Mouse (Mus musculus): ENCODE results near the gene Slc23a4. TPM values are rescaled to one million over a fixed set of nuclear protein-coding genes. Genes with fewer than 3 reads are reported as not detected.
A peak's percentile ranks its signal among the peaks of the same experiment; 100 is the strongest.

Gene Slc23a4
- polyA plus RNA-seq, 1 experiment from 2014 or later: 0.40 TPM

- 95% methylated on average over 8 of the region's 8 CpGs for WGBS
- ATAC-seq (ENCODE audit: low FRiP score): no peak
- Histone ChIP-seq H3K4me3 (replicated peaks) (no peak overlapping the region), H3K27me3 (no peaks in the 10 kb centered on the region), H3K9me3 (no peaks in the 10 kb centered on the region), H3K9ac (no peak overlapping the region), H3K27ac (no peak overlapping the region), H3K36me3 (replicated peaks) (no peaks in the 10 kb centered on the region), H3K4me2 (no peak overlapping the region), H3K4me1 (no peaks in the 10 kb centered on the region)
Observed at GRCm38 (mm10) chr6:34927594-34927993, 60.6 kb downstream of the Slc23a4 start.

GRCm38 (mm10) chr6:34927156-34927555 is 61.0 kb downstream of the Slc23a4 start:
- no peak for ATAC-seq (ENCODE audit: low FRiP score)

DNA sequence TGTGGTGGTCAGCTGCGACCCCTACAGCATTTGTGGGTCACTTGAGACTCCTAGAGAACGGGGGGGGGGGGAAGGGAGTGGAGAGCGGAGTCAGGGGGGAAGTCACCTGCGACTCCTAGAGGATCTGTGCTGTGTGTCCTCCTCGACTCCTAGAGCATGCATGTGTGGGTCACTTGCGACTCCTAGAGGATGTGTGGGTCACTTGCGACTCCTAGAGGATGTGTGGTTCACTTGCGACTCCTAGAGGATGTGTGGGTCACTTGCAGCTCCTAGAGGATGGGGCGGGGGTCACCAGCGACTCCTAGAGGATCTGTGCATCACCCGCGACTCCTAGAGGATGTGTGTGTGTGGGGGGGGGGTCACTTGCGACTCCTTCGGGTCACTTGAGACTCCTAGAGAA is 66.3 kb downstream of the Slc23a4 start:
- no peak overlapping the region for H3K4me2 ChIP-seq
- H3K4me1 ChIP-seq: no peaks in the 10 kb centered on the region
- H3K36me3 ChIP-seq (replicated peaks): no peaks in the 10 kb centered on the region
- no peaks in the 10 kb centered on the region for H3K27me3 ChIP-seq
- ATAC-seq (ENCODE audit: low FRiP score): no peak
- no peaks in the 10 kb centered on the region for H3K9me3 ChIP-seq
- H3K27ac ChIP-seq: no peak overlapping the region
- 56% methylated on average over 14 of the region's 14 CpGs for WGBS
- no peak overlapping the region for H3K4me3 ChIP-seq (replicated peaks)
- no peak overlapping the region for H3K9ac ChIP-seq

More at GRCm38 (mm10) chr6:34927156-34927555, 61.0 kb downstream of the Slc23a4 start:
- H3K9me3 ChIP-seq: no peaks in the 10 kb centered on the region
- H3K36me3 ChIP-seq (replicated peaks): no peaks in the 10 kb centered on the region
- 37% methylated on average over 4 of the region's 4 CpGs for WGBS
- no peak overlapping the region for H3K4me2 ChIP-seq
- H3K4me3 ChIP-seq (replicated peaks): no peak overlapping the region
- no peak overlapping the region for H3K27ac ChIP-seq
- no peak overlapping the region for H3K9ac ChIP-seq
- H3K4me1 ChIP-seq: no peaks in the 10 kb centered on the region
- H3K27me3 ChIP-seq: no peaks in the 10 kb centered on the region

GRCm38 (mm10) chr6:34920631-34921030 is 67.6 kb downstream of the Slc23a4 start:
- ATAC-seq (ENCODE audit: low FRiP score): no peak
- WGBS: 97% methylated on average over 12 of the region's 12 CpGs
- Histone ChIP-seq H3K4me1 (no peaks in the 10 kb centered on the region), H3K4me2 (no peak overlapping the region), H3K27me3 (no peaks in the 10 kb centered on the region), H3K36me3 (replicated peaks) (no peaks in the 10 kb centered on the region), H3K4me3 (replicated peaks) (no peak overlapping the region), H3K27ac (no peak overlapping the region), H3K9ac (no peak overlapping the region), H3K9me3 (no peaks in the 10 kb centered on the region)

- WGBS: 50% methylated on average over 10 of the region's 10 CpGs
- Histone ChIP-seq H3K9ac (no peak within 1 kb of the TSS), H3K27ac (no peak within 1 kb of the TSS), H3K4me1 (no peaks in the 10 kb centered on the region), H3K4me3 (replicated peaks) (no peak within 1 kb of the TSS), H3K9me3 (no peaks in the 10 kb centered on the region), H3K4me2 (no peak within 1 kb of the TSS), H3K27me3 (no peaks in the 10 kb centered on the region), H3K36me3 (replicated peaks) (no peaks in the 10 kb centered on the region)
- no peak for ATAC-seq (ENCODE audit: low FRiP score)
Observed at GRCm38 (mm10) chr6:34919956-34920355, 68.2 kb downstream of the Slc23a4 start, which contains the start of gene Stra8. Stra8 (plus strand) TSS chr6:34920163.

- H3K4me1 ChIP-seq: no peaks in the 10 kb centered on the region
- H3K4me3 ChIP-seq (replicated peaks): no peak overlapping the region
- no peak overlapping the region for H3K4me2 ChIP-seq
- no peak overlapping the region for H3K27ac ChIP-seq
- no peaks in the 10 kb centered on the region for H3K27me3 ChIP-seq
- no peaks in the 10 kb centered on the region for H3K36me3 ChIP-seq (replicated peaks)
- no peak for ATAC-seq (ENCODE audit: low FRiP score)
- H3K9me3 ChIP-seq: no peaks in the 10 kb centered on the region
- H3K9ac ChIP-seq: no peak overlapping the region
- 86% methylated on average over 7 of the region's 7 CpGs for WGBS
Observed at GRCm38 (mm10) chr6:34919146-34919545, 69.1 kb downstream of the Slc23a4 start.

GRCm38 (mm10) chr6:34914462-34914861 is 73.7 kb downstream of the Slc23a4 start:
- 88% methylated on average over 3 of the region's 3 CpGs for WGBS

DNA sequence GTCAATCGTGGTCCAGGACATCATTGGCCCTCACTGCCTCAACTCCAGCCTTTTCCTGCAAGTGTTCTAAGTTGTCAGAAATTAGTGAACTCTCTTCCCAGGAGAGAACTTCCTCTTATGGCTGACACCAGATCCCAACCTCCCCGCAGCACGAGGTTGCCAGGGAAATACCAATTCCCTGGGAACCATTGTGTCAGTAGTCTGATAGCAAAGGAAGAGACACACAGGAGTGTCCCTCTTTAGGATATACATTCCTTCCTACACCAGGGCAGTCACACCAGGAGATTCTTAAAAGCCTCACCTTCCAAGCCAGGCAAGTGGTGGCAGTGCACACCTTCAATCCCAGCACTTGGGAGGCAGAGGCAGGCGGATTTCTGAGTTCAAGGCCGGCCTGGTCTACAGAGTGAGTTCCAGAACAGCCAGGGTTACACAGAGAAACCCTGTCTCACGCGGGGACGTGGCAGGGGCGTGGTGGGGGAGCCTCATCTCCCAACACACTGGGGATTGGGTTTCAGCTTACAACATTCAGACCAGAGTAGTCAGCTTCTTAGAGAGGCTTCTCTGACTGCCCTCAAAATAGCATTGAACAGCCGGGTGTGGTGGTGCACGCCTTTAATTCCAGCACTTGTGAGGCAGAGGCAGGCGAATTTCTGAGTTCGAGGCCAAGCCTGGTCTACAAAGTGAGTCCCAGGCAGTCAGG is 74.7 kb downstream of the Slc23a4 start:
- no peak overlapping the region for H3K9ac ChIP-seq
- no peak for ATAC-seq (ENCODE audit: low FRiP score)
- H3K27ac ChIP-seq: no peak overlapping the region

More at GRCm38 (mm10) chr6:34914462-34914861, 73.7 kb downstream of the Slc23a4 start:
- no peak overlapping the region for H3K9ac ChIP-seq
- H3K27me3 ChIP-seq: no peaks in the 10 kb centered on the region
- no peaks in the 10 kb centered on the region for H3K9me3 ChIP-seq
- ATAC-seq (ENCODE audit: low FRiP score): no peak
- H3K4me3 ChIP-seq (replicated peaks): no peak overlapping the region
- no peak overlapping the region for H3K4me2 ChIP-seq
- peaks cover 7% of the 10 kb centered on the region for H3K4me1 ChIP-seq
- no peak overlapping the region for H3K27ac ChIP-seq
- no peaks in the 10 kb centered on the region for H3K36me3 ChIP-seq (replicated peaks)

DNA sequence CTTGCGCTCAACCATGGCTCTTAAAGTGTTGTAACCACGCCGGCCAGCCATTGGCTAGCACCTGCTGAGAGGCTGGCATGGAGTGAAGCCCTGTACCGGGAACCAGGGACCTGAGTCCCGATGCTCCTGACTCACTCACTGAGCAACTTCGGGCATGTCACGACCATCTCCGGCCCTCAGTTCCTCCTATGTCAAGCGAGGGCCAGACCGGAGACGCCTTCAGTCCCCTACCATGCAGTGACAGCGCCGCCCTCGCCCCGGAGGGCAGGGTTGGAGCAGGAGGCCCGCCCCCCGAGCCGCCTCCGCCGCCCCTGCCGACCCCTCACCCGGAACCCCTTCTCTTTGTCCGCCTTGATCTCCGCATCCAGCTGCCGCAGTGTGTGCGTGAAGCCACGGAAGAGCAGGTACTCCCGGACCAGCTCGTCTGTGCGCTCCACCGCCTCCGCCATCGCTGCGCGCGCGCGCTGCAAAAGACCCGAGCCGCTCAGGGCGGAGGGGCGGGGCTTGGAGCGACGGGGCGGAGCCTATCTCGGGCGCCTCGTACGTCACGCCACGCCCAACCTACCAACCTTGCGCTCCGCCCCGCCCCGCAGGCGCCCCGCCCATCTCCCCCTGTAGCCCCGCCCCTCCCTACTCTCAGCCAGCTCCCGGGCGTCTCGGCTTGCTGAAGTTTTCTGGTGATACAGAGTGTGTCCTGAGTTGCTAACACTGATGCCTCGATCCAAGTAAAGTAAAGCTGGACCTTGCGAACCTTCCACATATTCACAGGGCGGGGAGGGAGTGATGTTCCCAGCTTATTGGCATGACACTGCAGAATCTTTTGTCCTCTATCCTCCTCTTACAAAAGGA is 77.6 kb downstream of the Slc23a4 start, which contains the start of gene Wdr91:
Gene Wdr91 (minus strand): TSS at position 506 of the 849 bp plus-strand sequence.
- H3K4me3 ChIP-seq (replicated peaks): peak within 1 kb of the TSS; percentile 67
- peak; percentile 94 for ATAC-seq (ENCODE audit: low FRiP score)
- H3K27ac ChIP-seq: peak within 1 kb of the TSS; percentile 71
- H3K27me3 ChIP-seq: no peaks in the 10 kb centered on the region
- peak within 1 kb of the TSS; percentile 69 for H3K4me2 ChIP-seq
- H3K9me3 ChIP-seq: no peaks in the 10 kb centered on the region
- H3K36me3 ChIP-seq (replicated peaks): peaks cover 23% of the 10 kb centered on the region
- under 1% methylated on average over 64 of the region's 64 CpGs for WGBS
- peak within 1 kb of the TSS; percentile 66 for H3K9ac ChIP-seq
- peaks cover 12% of the 10 kb centered on the region for H3K4me1 ChIP-seq

More for the DNA sequence above, 74.7 kb downstream of the Slc23a4 start:
- Histone ChIP-seq H3K4me2 (no peak overlapping the region), H3K4me1 (peaks cover 12% of the 10 kb centered on the region), H3K27me3 (no peaks in the 10 kb centered on the region), H3K4me3 (replicated peaks) (no peak overlapping the region), H3K9me3 (no peaks in the 10 kb centered on the region), H3K36me3 (replicated peaks) (no peaks in the 10 kb centered on the region)
- WGBS: 86% methylated on average over 13 of the region's 13 CpGs

GRCm38 (mm10) chr6:34909631-34910345 is 78.4 kb downstream of the Slc23a4 start:
- peaks cover 12% of the 10 kb centered on the region for H3K4me1 ChIP-seq
- 52% methylated on average over 8 of the region's 8 CpGs for WGBS
- peaks cover 31% of the 10 kb centered on the region for H3K36me3 ChIP-seq (replicated peaks)

DNA sequence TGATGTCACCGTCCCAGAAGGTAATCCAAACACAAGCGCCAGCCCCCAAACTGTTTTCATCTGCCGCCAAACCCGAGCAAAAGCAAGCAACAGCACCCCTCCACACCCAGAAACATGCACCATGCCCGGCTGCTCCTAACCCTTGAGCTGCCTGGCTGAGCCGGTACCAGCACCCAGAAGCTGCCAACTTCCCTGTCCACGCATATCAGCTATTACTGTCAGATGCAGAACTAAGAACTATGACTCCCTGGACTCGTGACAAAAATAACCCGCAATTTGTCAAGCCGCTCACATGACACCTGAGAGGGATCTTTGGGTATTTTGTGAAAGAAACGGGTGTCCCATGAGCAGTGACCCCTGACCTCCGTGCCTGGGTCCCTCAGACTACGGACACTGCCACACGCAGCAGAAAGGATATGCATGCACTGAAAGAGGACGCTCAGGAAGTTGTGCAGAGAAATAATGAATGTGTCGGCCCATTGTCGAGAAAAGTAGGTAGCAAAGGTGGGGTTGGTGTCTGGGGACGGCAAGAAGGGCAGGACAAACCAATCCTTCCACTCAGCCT is 80.4 kb downstream of the Slc23a4 start:
- WGBS: 89% methylated on average over 18 of the region's 18 CpGs
- H3K9me3 ChIP-seq: no peaks in the 10 kb centered on the region
- H3K36me3 ChIP-seq (replicated peaks): peaks cover 42% of the 10 kb centered on the region
- H3K4me3 ChIP-seq (replicated peaks): no peak overlapping the region
- no peak for ATAC-seq (ENCODE audit: low FRiP score)
- H3K9ac ChIP-seq: no peak overlapping the region
- no peak overlapping the region for H3K4me2 ChIP-seq
- H3K27me3 ChIP-seq: no peaks in the 10 kb centered on the region
- peaks cover 12% of the 10 kb centered on the region for H3K4me1 ChIP-seq
- H3K27ac ChIP-seq: no peak overlapping the region

More at GRCm38 (mm10) chr6:34909631-34910345, 78.4 kb downstream of the Slc23a4 start:
- Histone ChIP-seq H3K27me3 (no peaks in the 10 kb centered on the region), H3K9ac (peak overlapping the region; percentile 66), H3K4me3 (replicated peaks) (peak overlapping the region; percentile 67), H3K27ac (peak overlapping the region; percentile 71; the same call in 1 of the 2 replicates), H3K4me2 (peak overlapping the region; percentile 69), H3K9me3 (no peaks in the 10 kb centered on the region)
- ATAC-seq (ENCODE audit: low FRiP score): no peak

Data from forebrain, embryonic 12.5 days (tissue).